Mouse (Mus musculus): ENCODE measurements at regions not wholly inside any gene's neighbourhood (a gene's known extent, or its start where the extent isn't known, plus 50 kb on each side); places are given as distances from the start of the nearest gene placed in this dataset.

DNA sequence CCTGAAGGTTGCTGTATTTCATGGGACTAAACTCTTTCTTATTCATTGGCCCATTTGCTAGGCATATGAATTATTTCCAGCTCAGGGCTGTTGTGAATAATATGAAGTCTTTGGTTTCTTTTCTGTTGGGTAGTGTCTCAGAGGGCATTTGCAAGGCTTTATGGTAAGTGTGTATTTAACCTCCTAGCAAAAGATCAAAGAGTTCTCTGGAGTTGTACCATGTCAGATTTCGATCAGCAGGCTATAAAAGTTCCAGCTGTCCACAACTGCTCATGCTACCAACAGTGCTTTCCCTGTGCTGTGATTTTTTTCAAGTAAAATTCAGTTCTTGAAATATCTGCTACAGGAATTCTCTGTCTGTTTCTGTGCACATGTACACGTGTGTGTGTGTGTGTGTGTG, 165.5 kb upstream of the Zc3h12c start:
- TF ChIP-seq CTCF (IDR thresholded peaks at IDR 0.05; ENCODE audit: low read depth) (no peak), EP300 (IDR thresholded peaks at IDR 0.05; ENCODE audit: low read depth) (no peak)

Measured in heart, postnatal 0 days (tissue).